Mouse (Mus musculus) forebrain, embryonic 12.5 days (tissue): ENCODE results near the gene Arhgef28. TPM values are rescaled to one million over a fixed set of nuclear protein-coding genes. Genes with fewer than 3 reads are reported as not detected.

Source experiments
- ATAC-seq: fragments of 200-750 bp; cut with Nextera tagmentation; 2 replicates; pipeline ENCODE4 v1.8.0; 2017; ENCODE audit warnings: moderate TSS enrichment; ENCODE audit not compliant: low FRiP score
- H3K27ac ChIP-seq: fragments of 300-500 bp; sonication (generic); 2 replicates; pipeline ENCODE4 v1.5.1; 2016; ENCODE audit warnings: mild to moderate bottlenecking
- H3K27me3 ChIP-seq: fragments of 300-500 bp; sonication (generic); 2 replicates; pipeline ENCODE4 v1.6.1; 2016; ENCODE audit warnings: mild to moderate bottlenecking
- H3K36me3 ChIP-seq: fragments of 300-500 bp; sonication (generic); replicated peaks from 2 replicates; pipeline ENCODE4 v1.6.1; 2016; ENCODE audit warnings: mild to moderate bottlenecking
- H3K4me1 ChIP-seq: fragments of 300-500 bp; sonication (generic); 2 replicates; pipeline ENCODE4 v1.6.1; 2016
- H3K4me2 ChIP-seq: fragments of 300-500 bp; sonication (generic); 2 replicates; pipeline ENCODE4 v1.6.1; 2016; ENCODE audit warnings: mild to moderate bottlenecking, moderate library complexity
- H3K4me3 ChIP-seq: fragments of 300-500 bp; sonication (generic); replicated peaks from 2 replicates; pipeline ENCODE4 v1.5.1; 2016; ENCODE audit warnings: mild to moderate bottlenecking
- H3K9ac ChIP-seq: fragments of 300-500 bp; sonication (generic); 2 replicates; pipeline ENCODE4 v1.6.1; 2016; ENCODE audit warnings: mild to moderate bottlenecking
- H3K9me3 ChIP-seq: fragments of 300-500 bp; sonication (generic); 2 replicates; pipeline ENCODE4 v1.6.1; 2016
- WGBS: fragments of 180-500 bp; shearing (Covaris S2); methylation state at CpG from one replicate; pipeline ENCODE4 v1.1.7; 2016; 5-methylcytosine and 5-hydroxymethylcytosine counted together
- polyA plus RNA-seq: library from polyadenylated mRNA; unstranded; fragments of >200 nt; fragmentation: Nextera tagmentation; extraction: Ambion mirVana; gene quantifications from 2 replicates; pipeline ENCODE4 v1.2.1, GENCODE M21; 2016

The Arhgef28 gene
- polyA plus RNA-seq, 1 experiment from 2014 or later = 5.8 TPM

- no peak overlapping the region for H3K4me3 ChIP-seq
- no peak for ATAC-seq
- H3K36me3 ChIP-seq = no peaks in the 10 kb centered on the region
- no peak overlapping the region for H3K4me2 ChIP-seq
- no peaks in the 10 kb centered on the region for H3K27me3 ChIP-seq
- no peaks in the 10 kb centered on the region for H3K4me1 ChIP-seq
- 91% methylated on average over 3 of the region's 3 CpGs for WGBS
- no peak overlapping the region for H3K27ac ChIP-seq
- no peak overlapping the region for H3K9ac ChIP-seq
- H3K9me3 ChIP-seq = no peaks in the 10 kb centered on the region
These were observed 347.2 kb downstream of the Arhgef28 start for GRCm38 (mm10) chr13:97859071-97859470.

DNA sequence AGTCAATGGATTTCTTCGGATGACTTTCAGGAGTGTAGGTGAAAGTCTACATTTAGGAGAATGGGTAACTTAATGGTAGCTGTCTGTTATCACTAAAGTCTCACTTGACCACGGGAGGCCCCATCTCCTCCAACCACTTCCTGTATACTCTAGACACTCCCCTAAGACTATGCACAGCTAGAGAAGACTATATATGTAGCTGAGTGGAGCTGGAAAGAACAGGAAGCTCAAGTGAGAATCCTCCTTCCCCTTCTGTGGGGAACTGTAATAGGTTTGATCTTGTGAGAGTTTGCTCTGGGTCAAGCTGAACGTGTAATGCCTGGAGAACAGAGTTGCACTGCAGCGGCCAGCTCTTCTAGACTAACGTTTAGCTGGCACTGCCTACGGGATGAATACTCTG lies 348.4 kb downstream of the Arhgef28 start:
- no peak for ATAC-seq
- Histone ChIP-seq H3K27me3 (no peaks in the 10 kb centered on the region), H3K4me2 (no peak overlapping the region), H3K4me1 (no peaks in the 10 kb centered on the region), H3K27ac (no peak overlapping the region), H3K9ac (no peak overlapping the region), H3K4me3 (no peak overlapping the region), H3K9me3 (no peaks in the 10 kb centered on the region), H3K36me3 (no peaks in the 10 kb centered on the region)
- 86% methylated on average over 6 of the region's 6 CpGs for WGBS

- H3K36me3 ChIP-seq = no peaks in the 10 kb centered on the region
- no peak overlapping the region for H3K27ac ChIP-seq
- no peak for ATAC-seq
- H3K9ac ChIP-seq = no peak overlapping the region
- H3K4me3 ChIP-seq = no peak overlapping the region
- H3K4me1 ChIP-seq = no peaks in the 10 kb centered on the region
- no peak overlapping the region for H3K4me2 ChIP-seq
- H3K27me3 ChIP-seq = no peaks in the 10 kb centered on the region
- WGBS = 83% methylated on average over 8 of the region's 8 CpGs
- H3K9me3 ChIP-seq = no peaks in the 10 kb centered on the region
These were observed 352.8 kb downstream of the Arhgef28 start for GRCm38 (mm10) chr13:97853356-97853968.

Other genes starting within 250 kb of the Arhgef28 start
- 37.6 and 40.1 TPM in 2 replicates for gene Utp15, start 56.6 kb upstream of the Arhgef28 start, polyA plus RNA-seq
- 36.2 and 38.6 TPM in 2 replicates for gene Ankra2, start 56.6 kb upstream of the Arhgef28 start, polyA plus RNA-seq
- gene Gm21976, start 73.4 kb upstream of the Arhgef28 start, polyA plus RNA-seq = not detected in 2 replicates
- 693 and 699 TPM in 2 replicates for gene Btf3, start 110.6 kb upstream of the Arhgef28 start, polyA plus RNA-seq
- gene Foxd1, start 147.8 kb upstream of the Arhgef28 start, polyA plus RNA-seq = 2.6 and 4.2 TPM in 2 replicates